In genomic region chr4:86886160-86886878, GRCm38 (mm10) we compare ENCODE assay signal across 8 mouse cellular contexts. TPM values are rescaled to one million over a fixed set of nuclear protein-coding genes. Genes with fewer than 3 reads are reported as not detected.
DNase-seq lines count a peak whose midpoint lies in the region; ATAC-seq and TF ChIP-seq lines count a peak whose summit lies in the region.

No protein-coding gene starts in this region.

- TF ChIP-seq EP300 in MEL (IDR thresholded peaks at IDR 0.05; ENCODE audit: low read depth in 1 of 2, low read length in 2 of 2), result peak in 1 of 2 experiments; percentile 31; a peak in 1 of 4 replicates

- H3K27me3 ChIP-seq in MEL (ENCODE audit: control insufficient read depth in 1 of 2, insufficient read depth in 2 of 2, low read length in 2 of 2), result no peaks in the 10 kb centered on the region
- H3K27me3 ChIP-seq in lung, embryonic 15.5 days, result no peaks in the 10 kb centered on the region

- H3K9me3 ChIP-seq in MEL (replicated peaks; ENCODE audit: insufficient read depth, low read length), result no peaks in the 10 kb centered on the region
- no peaks in the 10 kb centered on the region for H3K9me3 ChIP-seq in lung, embryonic 15.5 days

- H3K4me2 ChIP-seq in lung, embryonic 15.5 days, result peak overlapping the region; percentile 63

- TF ChIP-seq POLR2A in MEL (IDR thresholded peaks at IDR 0.05; ENCODE audit: control insufficient read depth in 1 of 2, insufficient read depth in 1 of 2, low read depth in 1 of 2, low read length in 2 of 2, poor library complexity in 1 of 2), result no peak; a peak in 1 of 4 replicates

- H3K79me2 ChIP-seq in MEL (ENCODE audit: control insufficient read depth, insufficient read depth, low read length, poor library complexity), result no peaks in the 10 kb centered on the region

- DNase-seq in MEL (ENCODE audit: low read depth, low spot score), result peak; percentile 86
- peak; percentile 49 for DNase-seq in c-Kit-positive CD71-negative TER-119-negative erythroid progenitor cells, embryonic 14.5 days (ENCODE audit: low read depth)
- DNase-seq in heart, adult 8-10 months (ENCODE audit: low spot score), result peak; percentile 75
- DNase-seq in kidney, adult 18-20 months, result peak; percentile 57
- peak; percentile 31 for DNase-seq in skeletal muscle tissue, adult 2 months (ENCODE audit: low read depth, low spot score)
- DNase-seq in cerebellum, adult 11 months, result no peak
- no peak for DNase-seq in right cerebral cortex, adult 18-20 months

- 10% methylated on average over 18 of the region's 18 CpGs for WGBS in lung, embryonic 15.5 days

- peak; percentile 73; the same call in 1 of the 2 replicates for ATAC-seq in lung, embryonic 15.5 days (ENCODE audit: borderline replicate concordance, extremely low read depth, low FRiP score, low TSS enrichment)

- H3K27ac ChIP-seq in MEL (ENCODE audit: control insufficient read depth, low read depth, low read length), result peak overlapping the region; percentile 52
- H3K27ac ChIP-seq in lung, embryonic 15.5 days, result peak overlapping the region; percentile 49

- peak overlapping the region; percentile 57 to 61 for H3K4me3 ChIP-seq in MEL (ENCODE audit: control insufficient read depth in 1 of 2, insufficient read depth in 1 of 2, low read depth in 2 of 2, low read length in 2 of 2)
- peak overlapping the region; percentile 34 for H3K4me3 ChIP-seq in lung, embryonic 15.5 days

- TF ChIP-seq RAD21 in MEL (IDR thresholded peaks at IDR 0.05; ENCODE audit: low read depth, low read length), result no peak

- peaks cover 0 to 7% of the 10 kb centered on the region in 2 experiments; a peak in 1 of 4 replicates for H3K4me1 ChIP-seq in MEL (ENCODE audit: control insufficient read depth in 1 of 2, insufficient read depth in 2 of 2, low read length in 2 of 2)
- peaks cover 8% of the 10 kb centered on the region; the same call in 1 of the 2 replicates for H3K4me1 ChIP-seq in lung, embryonic 15.5 days

- H3K9ac ChIP-seq in MEL (ENCODE audit: control insufficient read depth, low read depth, low read length, poor library complexity, severe bottlenecking), result peak overlapping the region; percentile 54
- H3K9ac ChIP-seq in lung, embryonic 15.5 days, result peak overlapping the region; percentile 17

- no peak for TF ChIP-seq CTCF in MEL (IDR thresholded peaks at IDR 0.05 in 2 of 3, conservative IDR thresholded peaks at IDR 0.05 in 1 of 3; ENCODE audit: control insufficient read depth in 1 of 3, insufficient read depth in 1 of 3, low read depth in 2 of 3, low read length in 3 of 3, poor library complexity in 1 of 3, severe bottlenecking in 1 of 3)

- H3K36me3 ChIP-seq in MEL (ENCODE audit: control insufficient read depth in 1 of 2, insufficient read depth in 2 of 2, low read length in 2 of 2), result peaks cover 0 to 2% of the 10 kb centered on the region in 2 experiments; a peak in 1 of 4 replicates
- H3K36me3 ChIP-seq in lung, embryonic 15.5 days, result no peaks in the 10 kb centered on the region

TF ChIP-seq in MEL, 35 proteins besides CTCF, POLR2A, EP300 and RAD21:
- peak; percentile 64 for TF ChIP-seq SIN3A (IDR thresholded peaks at IDR 0.05; ENCODE audit: low read length)
- TF ChIP-seq MYC (IDR thresholded peaks at IDR 0.05; ENCODE audit: low read depth, low read length), result no peak
- no peak for TF ChIP-seq MEF2A (IDR thresholded peaks at IDR 0.05; ENCODE audit: extremely low read depth, insufficient replicate concordance, low read depth, low read length, poor library complexity, severe bottlenecking)
- no peak for TF ChIP-seq POLR2AphosphoS2 (IDR thresholded peaks at IDR 0.05; ENCODE audit: low read length)
- peak; percentile 73; the same call in 1 of the 2 replicates for TF ChIP-seq BHLHE40 (IDR thresholded peaks at IDR 0.05; ENCODE audit: borderline replicate concordance, low read depth, low read length)
- peak; percentile 61 for TF ChIP-seq MXI1 (IDR thresholded peaks at IDR 0.05; ENCODE audit: low read depth, low read length)
- TF ChIP-seq MAX (IDR thresholded peaks at IDR 0.05; ENCODE audit: low read length), result peak; percentile 66; the same call in 1 of the 2 replicates
- TF ChIP-seq GATA1 (IDR thresholded peaks at IDR 0.05; ENCODE audit: low read depth, low read length), result peak; percentile 75
- TF ChIP-seq USF1 (IDR thresholded peaks at IDR 0.05; ENCODE audit: low read depth, low read length), result peak; percentile 42; the same call in 1 of the 2 replicates
- TF ChIP-seq CHD2 (IDR thresholded peaks at IDR 0.05; ENCODE audit: low read length), result no peak
- no peak for TF ChIP-seq E2F4 (IDR thresholded peaks at IDR 0.05; ENCODE audit: borderline replicate concordance, low read depth, low read length)
- peak; percentile 77 for TF ChIP-seq ETS1 (IDR thresholded peaks at IDR 0.05; ENCODE audit: low read depth, low read length)
- 0 out of 2 replicates have a peak, but pooled peaks have one; percentile 10 for TF ChIP-seq TCF12 (IDR thresholded peaks at IDR 0.05; ENCODE audit: low read depth, low read length)
- peak; percentile 69; the same call in 1 of the 2 replicates for TF ChIP-seq JUND (IDR thresholded peaks at IDR 0.05; ENCODE audit: low read depth, low read length)
- TF ChIP-seq NRF1 (IDR thresholded peaks at IDR 0.05; ENCODE audit: insufficient read depth, low read depth, low read length, poor library complexity, severe bottlenecking), result no peak
TF ChIP-seq in MEL: peak in this region for 9.

RNA-seq across cellular contexts. Expression of gene Acer2, which starts 12.1 kb away (rescaled TPM):
- total RNA-seq in MEL (2012; rRNA removed), result 0.35 and 0.36 TPM in 2 replicates
- under 1 TPM in 1 of 2 experiments, not detected in 1; 0.84 TPM for polyA plus RNA-seq in MEL (2012; ENCODE audit: insufficient read depth in 1 of 2, insufficient read length in 2 of 2, low read depth in 1 of 2, low replicate concordance in 2 of 2, missing spikeins in 1 of 2)
- total RNA-seq in heart, adult 8-10 months (2022), result 10 to 100 TPM; 15.3 to 17.8 (median 17.6) TPM
- polyA plus RNA-seq in lung, embryonic 15.5 days (2015; fragmentation: Nextera tagmentation; extraction: Ambion mirVana), result 31.0 and 31.8 TPM in 2 replicates

RNA-seq across cellular contexts. Expression of gene Rps6, which starts 29.1 kb away (rescaled TPM):
- total RNA-seq in MEL (2012; rRNA removed), result 3,142 and 3,178 TPM in 2 replicates
- 1,000 to 10,000 TPM in 1 of 2 experiments, not detected in 1; 1,648 TPM for polyA plus RNA-seq in MEL (2012; ENCODE audit: insufficient read depth in 1 of 2, insufficient read length in 2 of 2, low read depth in 1 of 2, low replicate concordance in 2 of 2, missing spikeins in 1 of 2)
- 100 to 1,000 TPM; 483 to 550 (median 520) TPM for total RNA-seq in heart, adult 8-10 months (2022)
- 689 and 797 TPM in 2 replicates for polyA plus RNA-seq in lung, embryonic 15.5 days (2015; fragmentation: Nextera tagmentation; extraction: Ambion mirVana)

Comparison
In these comparisons a context has a peak if more than half of its experiments do, and no peak if none do; other contexts are left out.
1. DNase-seq: peak in MEL (single experiment), c-Kit-positive CD71-negative TER-119-negative erythroid progenitor cells, embryonic 14.5 days (single experiment), heart, adult 8-10 months (single experiment), kidney, adult 18-20 months (single experiment) and skeletal muscle tissue, adult 2 months (single experiment); none in cerebellum, adult 11 months (single experiment) and right cerebral cortex, adult 18-20 months (single experiment).
2. RNA of gene Acer2, which starts 12.1 kb away (total RNA-seq): 15.3 to 17.8 TPM in heart, adult 8-10 months; 0.35 to 0.36 TPM in MEL; every median in the first group is over 10 times any median in the second.